Mouse (Mus musculus) stomach, embryonic 16.5 days (tissue): ENCODE results near the gene Slc2a10. TPM values are rescaled to one million over a fixed set of nuclear protein-coding genes. Genes with fewer than 3 reads are reported as not detected.

Experiments used
- ATAC-seq: fragments of 200-750 bp; cut with Nextera tagmentation; 2 replicates; pipeline ENCODE4 v1.8.0; 2017; ENCODE audit warnings: moderate number of reproducible peaks, moderate TSS enrichment; ENCODE audit not compliant: insufficient read depth, low FRiP score
- H3K27ac ChIP-seq: fragments of 300-500 bp; sonication (generic); 2 replicates; pipeline ENCODE4 v1.5.1; 2014; ENCODE audit warnings: low read length
- H3K27me3 ChIP-seq: fragments of 300-500 bp; sonication (generic); 2 replicates; pipeline ENCODE4 v1.6.1; 2014; ENCODE audit warnings: low read length, control low read depth, mixed read lengths; ENCODE audit not compliant: control insufficient read depth, insufficient read depth
- H3K36me3 ChIP-seq: fragments of 300-500 bp; sonication (generic); 2 replicates; pipeline ENCODE4 v1.6.1; 2014; ENCODE audit warnings: low read length; ENCODE audit not compliant: control insufficient read depth, insufficient read depth
- H3K4me1 ChIP-seq: fragments of 300-500 bp; sonication (generic); 2 replicates; pipeline ENCODE4 v1.6.1; 2014; ENCODE audit warnings: low read length, control low read depth, mixed read lengths; ENCODE audit not compliant: control insufficient read depth, insufficient read depth
- H3K4me2 ChIP-seq: fragments of 300-500 bp; sonication (generic); 2 replicates; pipeline ENCODE4 v1.6.1; 2014; ENCODE audit warnings: low read depth, low read length, mixed read lengths
- H3K4me3 ChIP-seq: fragments of 300-500 bp; sonication (generic); replicated peaks from 2 replicates; pipeline ENCODE4 v1.5.1; 2014; ENCODE audit warnings: mild to moderate bottlenecking, low read length
- H3K9ac ChIP-seq: fragments of 300-500 bp; sonication (generic); 2 replicates; pipeline ENCODE4 v1.6.1; 2014; ENCODE audit warnings: low read length
- H3K9me3 ChIP-seq: fragments of 300-500 bp; sonication (generic); replicated peaks from 2 replicates; pipeline ENCODE4 v1.6.1; 2016; ENCODE audit warnings: low read length, control low read depth; ENCODE audit not compliant: control insufficient read depth
- WGBS: fragments of 180-500 bp; shearing (Covaris S2); extraction: QIAGEN DNeasy Blood & Tissue Kit; methylation state at CpG from one replicate; pipeline ENCODE4 v1.1.7; 2014; 5-methylcytosine and 5-hydroxymethylcytosine counted together
- polyA plus RNA-seq: library from polyadenylated mRNA; unstranded; fragments of >200 nt; fragmentation: Nextera tagmentation; extraction: Ambion mirVana; gene quantifications from 2 replicates; pipeline ENCODE4 v1.2.1, GENCODE M21; 2015

Gene Slc2a10
- 10.6 and 11.9 TPM in 2 replicates for polyA plus RNA-seq

DNA sequence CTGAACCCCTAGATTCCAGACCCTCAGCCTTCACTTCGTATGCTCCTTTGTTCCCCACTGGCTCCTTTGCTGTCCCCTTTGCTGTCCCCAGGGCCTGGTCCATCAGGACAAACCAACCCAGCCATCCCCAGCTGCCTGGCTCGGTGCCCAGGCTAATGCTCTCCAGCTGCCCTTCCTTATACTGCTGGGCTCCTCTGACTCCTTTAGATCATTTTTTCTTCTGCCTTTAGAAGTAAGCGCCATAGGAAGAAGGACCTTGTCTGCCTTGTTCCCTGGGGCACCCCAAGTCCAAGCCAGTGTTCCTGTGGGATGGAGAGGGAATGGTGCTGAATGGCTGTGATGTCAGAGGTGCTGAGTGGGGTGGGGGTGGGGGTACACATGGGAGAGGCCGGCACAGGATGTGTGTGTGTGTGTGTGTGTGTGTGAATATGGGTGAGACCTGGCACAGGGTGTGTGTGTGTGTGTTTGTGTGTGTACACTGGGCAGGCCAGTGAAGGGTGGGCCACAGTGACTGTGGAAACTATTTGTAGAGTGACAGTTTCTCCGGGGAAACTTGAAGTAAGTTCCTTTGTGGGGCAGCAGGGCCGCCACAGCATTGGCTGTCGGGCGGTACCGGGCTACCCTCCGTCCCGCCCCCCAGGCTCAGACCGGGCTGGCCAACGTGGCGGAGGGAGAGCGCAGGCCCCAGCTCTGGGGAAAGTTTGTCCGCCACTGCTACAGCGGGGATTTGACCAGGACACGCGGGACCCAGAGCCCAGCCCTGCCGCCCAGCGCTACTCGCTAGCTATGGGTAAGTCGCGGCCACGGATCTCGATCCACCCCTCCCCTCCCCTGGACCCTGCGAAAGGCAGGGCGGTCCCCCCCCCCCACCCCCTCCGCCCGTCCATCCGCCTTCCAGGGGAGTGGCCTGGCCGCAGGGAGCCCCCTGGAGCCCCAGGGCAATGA, at the start of gene Slc2a10:
Slc2a10 (plus strand) TSS at position 529 of the 945 bp plus-strand sequence.
- 6% methylated on average over 28 of the region's 32 CpGs for WGBS
- Histone ChIP-seq H3K9ac (peak within 1 kb of the TSS; percentile 81), H3K4me2 (peak within 1 kb of the TSS; percentile 69), H3K27ac (peak within 1 kb of the TSS; percentile 57), H3K36me3 (no peaks in the 10 kb centered on the region), H3K27me3 (no peaks in the 10 kb centered on the region), H3K4me1 (peaks cover 15% of the 10 kb centered on the region), H3K9me3 (no peaks in the 10 kb centered on the region), H3K4me3 (peak within 1 kb of the TSS; percentile 58)
- ATAC-seq, result peak; percentile 88

- Histone ChIP-seq H3K9me3 (no peaks in the 10 kb centered on the region), H3K36me3 (no peaks in the 10 kb centered on the region), H3K9ac (no peak overlapping the region), H3K27me3 (no peaks in the 10 kb centered on the region), H3K4me3 (no peak overlapping the region), H3K4me1 (no peaks in the 10 kb centered on the region), H3K27ac (no peak overlapping the region), H3K4me2 (no peak overlapping the region)
- WGBS, result 60% methylated on average over 2 of the region's 2 CpGs
- no peak for ATAC-seq
Measured at GRCm38 (mm10) chr2:165456710-165457109, 46.9 kb upstream of the Slc2a10 start.

- WGBS, result 49% methylated on average over 5 of the region's 5 CpGs
- no peaks in the 10 kb centered on the region for H3K4me1 ChIP-seq
- H3K4me2 ChIP-seq, result no peak overlapping the region
- H3K27ac ChIP-seq, result no peak overlapping the region
- no peak for ATAC-seq
- no peaks in the 10 kb centered on the region for H3K9me3 ChIP-seq
- no peaks in the 10 kb centered on the region for H3K36me3 ChIP-seq
- no peaks in the 10 kb centered on the region for H3K27me3 ChIP-seq
- H3K4me3 ChIP-seq, result no peak overlapping the region
- no peak overlapping the region for H3K9ac ChIP-seq
Measured at GRCm38 (mm10) chr2:165458189-165458588, 45.4 kb upstream of the Slc2a10 start.

DNA sequence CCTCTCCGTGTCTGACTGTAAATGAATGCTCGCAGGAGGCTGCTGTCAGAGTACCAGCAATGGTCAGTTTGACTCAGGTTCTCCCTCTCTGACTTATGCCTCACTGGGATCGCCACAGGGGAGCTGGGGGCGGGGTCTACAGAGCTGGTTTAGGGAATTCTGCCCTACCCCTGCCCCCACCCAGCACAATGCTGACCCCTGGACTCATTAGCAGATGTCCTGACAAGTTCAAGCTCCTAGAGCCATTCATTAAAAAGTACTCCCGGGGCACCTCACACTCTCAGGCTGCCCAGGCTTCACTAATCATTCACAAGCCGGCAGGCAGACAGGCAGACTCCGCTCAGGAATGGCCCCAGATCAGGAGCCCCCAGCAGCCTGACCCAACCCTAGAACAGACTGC, 43.9 kb upstream of the Slc2a10 start:
- no peak overlapping the region for H3K4me3 ChIP-seq
- 19% methylated on average over 7 of the region's 7 CpGs for WGBS
- H3K27ac ChIP-seq, result no peak overlapping the region
- H3K4me1 ChIP-seq, result no peaks in the 10 kb centered on the region
- no peak overlapping the region for H3K9ac ChIP-seq
- H3K36me3 ChIP-seq, result no peaks in the 10 kb centered on the region
- ATAC-seq, result no peak
- no peaks in the 10 kb centered on the region for H3K9me3 ChIP-seq
- H3K4me2 ChIP-seq, result no peak overlapping the region
- H3K27me3 ChIP-seq, result no peaks in the 10 kb centered on the region

DNA sequence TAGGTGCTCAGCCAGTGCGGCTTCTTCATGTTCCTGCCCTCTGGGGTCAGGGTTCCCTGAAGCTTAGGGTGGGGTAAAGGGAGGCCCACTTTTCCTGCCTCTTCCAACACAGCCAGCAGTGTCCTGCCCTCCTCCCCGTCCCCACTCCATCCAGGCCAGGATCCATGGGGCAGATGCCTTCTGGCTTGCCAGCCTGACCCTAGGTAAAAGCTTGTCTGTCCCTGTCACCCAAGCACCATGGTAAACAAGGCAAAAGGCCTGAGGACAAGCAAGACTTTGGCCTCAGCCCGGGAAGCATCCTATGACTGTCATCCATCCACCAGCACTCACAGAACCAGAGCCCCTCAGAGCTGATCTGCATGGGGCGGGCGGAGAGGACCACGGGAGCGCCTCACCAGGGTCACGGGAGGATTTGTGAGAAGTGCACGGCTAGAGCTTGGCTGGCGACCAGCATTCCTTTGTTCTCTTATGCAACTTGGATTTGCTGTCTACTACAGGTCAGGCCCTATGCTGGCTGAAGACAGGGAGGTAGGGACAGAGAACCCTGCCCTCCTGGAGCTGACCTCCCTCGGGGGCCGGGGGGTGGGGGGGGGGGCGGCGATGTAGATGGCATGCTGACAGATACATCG, 35.6 kb upstream of the Slc2a10 start:
- no peak overlapping the region for H3K4me2 ChIP-seq
- no peaks in the 10 kb centered on the region for H3K36me3 ChIP-seq
- no peak overlapping the region for H3K4me3 ChIP-seq
- WGBS, result 49% methylated on average over 15 of the region's 15 CpGs
- no peaks in the 10 kb centered on the region for H3K9me3 ChIP-seq
- no peak overlapping the region for H3K27ac ChIP-seq
- no peak overlapping the region for H3K9ac ChIP-seq
- H3K27me3 ChIP-seq, result peaks cover 13% of the 10 kb centered on the region; the same call in 1 of the 2 replicates
- no peak for ATAC-seq
- H3K4me1 ChIP-seq, result no peaks in the 10 kb centered on the region

- no peak overlapping the region for H3K27ac ChIP-seq
Measured at GRCm38 (mm10) chr2:165470167-165470566, 33.4 kb upstream of the Slc2a10 start.

GRCm38 (mm10) chr2:165471943-165472342, 31.6 kb upstream of the Slc2a10 start:
- H3K4me1 ChIP-seq, result no peaks in the 10 kb centered on the region
- 57% methylated on average over 11 of the region's 11 CpGs for whole genome bisulfite sequencing
- H3K9me3 ChIP-seq, result no peaks in the 10 kb centered on the region
- H3K27me3 ChIP-seq, result peaks cover 22% of the 10 kb centered on the region; the same call in 1 of the 2 replicates
- no peak overlapping the region for H3K27ac ChIP-seq
- no peak overlapping the region for H3K9ac ChIP-seq
- no peaks in the 10 kb centered on the region for H3K36me3 ChIP-seq
- ATAC-seq, result no peak
- H3K4me2 ChIP-seq, result no peak overlapping the region
- no peak overlapping the region for H3K4me3 ChIP-seq

More at GRCm38 (mm10) chr2:165470167-165470566, 33.4 kb upstream of the Slc2a10 start:
- Histone ChIP-seq H3K9ac (no peak overlapping the region), H3K4me2 (no peak overlapping the region), H3K9me3 (no peaks in the 10 kb centered on the region), H3K36me3 (no peaks in the 10 kb centered on the region), H3K4me1 (no peaks in the 10 kb centered on the region), H3K27me3 (peaks cover 22% of the 10 kb centered on the region; the same call in 1 of the 2 replicates), H3K4me3 (no peak overlapping the region)
- 26% methylated on average over 5 of the region's 5 CpGs for WGBS
- ATAC-seq, result no peak

- H3K27ac ChIP-seq, result no peak within 1 kb of the TSS
- peak within 1 kb of the TSS; percentile 48 for H3K4me2 ChIP-seq
- H3K4me1 ChIP-seq, result no peaks in the 10 kb centered on the region
- H3K4me3 ChIP-seq, result peak within 1 kb of the TSS; percentile 13
- peak; percentile 41; the same call in 1 of the 2 replicates for ATAC-seq
- H3K9me3 ChIP-seq, result no peaks in the 10 kb centered on the region
- no peaks in the 10 kb centered on the region for H3K36me3 ChIP-seq
- under 1% methylated on average over 32 of the region's 35 CpGs for WGBS
- H3K9ac ChIP-seq, result peak within 1 kb of the TSS; percentile 46
- peaks cover 22% of the 10 kb centered on the region; the same call in 1 of the 2 replicates for H3K27me3 ChIP-seq
Measured at GRCm38 (mm10) chr2:165473003-165473402, 30.6 kb upstream of the Slc2a10 start, which contains the start of gene Slc13a3. TSS of gene Slc13a3 (minus strand) at chr2:165473230.

GRCm38 (mm10) chr2:165475412-165475811, 28.2 kb upstream of the Slc2a10 start:
- H3K9ac ChIP-seq, result no peak overlapping the region
- no peaks in the 10 kb centered on the region for H3K9me3 ChIP-seq
- no peak overlapping the region for H3K4me2 ChIP-seq
- H3K36me3 ChIP-seq, result no peaks in the 10 kb centered on the region
- H3K27me3 ChIP-seq, result peaks cover 22% of the 10 kb centered on the region; the same call in 1 of the 2 replicates
- H3K4me1 ChIP-seq, result no peaks in the 10 kb centered on the region
- ATAC-seq, result no peak
- WGBS, result 76% methylated on average over 7 of the region's 7 CpGs
- H3K4me3 ChIP-seq, result no peak overlapping the region
- H3K27ac ChIP-seq, result no peak overlapping the region
